ENCODE assay signal across 8 mouse cellular contexts in genomic region chr2:101797901-101798250, GRCm38 (mm10).
DNase-seq lines count a peak whose midpoint lies in the region; TF ChIP-seq lines count a peak whose summit lies in the region.

No protein-coding gene starts in this region.

- peak overlapping the region; percentile 28 for H3K27ac ChIP-seq in left cerebral cortex, adult 2 months
- no peak overlapping the region for H3K27ac ChIP-seq in macrophage

- WGBS in macrophage (ENCODE audit: missing documents), result 15% methylated on average over 19 of the region's 19 CpGs

- H3K4me3 ChIP-seq in left cerebral cortex, adult 2 months, result peak overlapping the region; percentile 41
- peak overlapping the region; percentile 60 for H3K4me3 ChIP-seq in macrophage (ENCODE audit: inconsistent target)

- intact Hi-C loops in left cerebral cortex, adult 2 months (cut with DNase I), result loop anchor here (5.0 kb wide), 1 partner anchor 81 kb away; no protein-coding TSS in a partner anchor
- intact Hi-C loops in left cerebral cortex, postnatal 4 days (cut with DNase I), result loop anchor here (5.0 kb wide), 1 partner anchor 76 kb away; no protein-coding TSS in a partner anchor

- H3K79me2 ChIP-seq in macrophage (ENCODE audit: inconsistent target), result peaks cover 24% of the 10 kb centered on the region; the same call in 1 of the 2 replicates

- TF ChIP-seq CTCF in left cerebral cortex, adult 2 months (IDR thresholded peaks at IDR 0.05), result no peak

- H3K36me3 ChIP-seq in macrophage (ENCODE audit: inconsistent target), result no peaks in the 10 kb centered on the region; the same call in 1 of the 2 replicates

- no peak for DNase-seq in left cerebral cortex, adult 2 months (ENCODE audit: extremely low spot score in 1 of 2, low spot score in 2 of 2)
- DNase-seq in left cerebral cortex, postnatal 4 days, result no peak
- peak; percentile 79 for DNase-seq in embryo, embryonic 10.5 days (ENCODE audit: low spot score)
- DNase-seq in induced T-regulatory cell, adult 2 months (ENCODE audit: low read depth), result peak; percentile 31
- no peak for DNase-seq in cerebellum, adult 11-12 months
- no peak for DNase-seq in frontal cortex, postnatal 14 days (ENCODE audit: low spot score in 2 of 2)
- DNase-seq in adrenal gland, adult 18-20 months (ENCODE audit: low spot score in 2 of 2), result no peak

Comparison
In these comparisons a context has a peak if more than half of its experiments do, and no peak if none do; other contexts are left out.
1. DNase-seq: peak in embryo, embryonic 10.5 days (single experiment) and induced T-regulatory cell, adult 2 months (single experiment); none in left cerebral cortex, adult 2 months (0 of 2), left cerebral cortex, postnatal 4 days (single experiment), cerebellum, adult 11-12 months (single experiment), frontal cortex, postnatal 14 days (0 of 2) and adrenal gland, adult 18-20 months (0 of 2).